Mouse (Mus musculus) telencephalon, adult 2 months (tissue): ENCODE measurements around the gene Cdc34.
A peak's percentile ranks its signal among the peaks of the same experiment; 100 is the strongest.

Source experiments
- DNase-seq: peaks from one replicate; pipeline ENCODE4 v3.0.0-alpha.2; 2011; ENCODE audit warnings: low read depth, low spot score

The Cdc34 gene

DNA sequence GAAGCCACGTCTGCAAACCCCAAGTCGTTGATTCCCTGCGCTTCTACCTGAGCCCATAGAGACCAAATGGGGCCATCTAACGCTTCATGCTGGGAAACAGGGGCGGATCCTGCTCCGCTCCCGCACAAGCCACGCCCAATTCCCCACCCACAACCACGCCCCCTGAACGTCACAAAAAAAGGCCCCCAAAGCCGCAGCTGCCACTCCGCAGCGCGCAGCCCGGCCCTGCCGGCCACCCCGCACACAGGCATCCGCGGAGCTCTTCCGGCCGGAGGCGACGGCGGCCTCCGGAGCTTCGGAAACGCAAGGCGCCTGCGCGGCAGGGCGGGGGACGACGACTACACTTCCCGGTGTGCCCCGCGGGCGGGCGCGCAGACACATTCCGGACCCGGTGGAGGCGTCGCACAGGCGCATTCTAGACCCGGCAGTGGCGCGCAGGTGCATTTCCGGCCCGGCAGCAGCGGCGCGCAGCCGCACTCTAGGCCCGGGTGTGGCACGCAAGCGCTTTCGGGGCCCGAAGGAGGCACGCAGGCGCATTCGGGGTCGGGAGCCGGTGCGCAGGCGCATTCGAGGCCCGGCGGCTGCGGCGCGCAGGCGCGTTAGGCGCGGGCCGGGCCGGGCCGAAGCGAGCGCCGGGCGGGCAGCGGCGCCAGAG, at the start of gene Cdc34:
Gene Cdc34, plus strand, starts transcription at position 605 of the 655 bp plus-strand sequence.
- peak; percentile 98 for DNase-seq

DNA sequence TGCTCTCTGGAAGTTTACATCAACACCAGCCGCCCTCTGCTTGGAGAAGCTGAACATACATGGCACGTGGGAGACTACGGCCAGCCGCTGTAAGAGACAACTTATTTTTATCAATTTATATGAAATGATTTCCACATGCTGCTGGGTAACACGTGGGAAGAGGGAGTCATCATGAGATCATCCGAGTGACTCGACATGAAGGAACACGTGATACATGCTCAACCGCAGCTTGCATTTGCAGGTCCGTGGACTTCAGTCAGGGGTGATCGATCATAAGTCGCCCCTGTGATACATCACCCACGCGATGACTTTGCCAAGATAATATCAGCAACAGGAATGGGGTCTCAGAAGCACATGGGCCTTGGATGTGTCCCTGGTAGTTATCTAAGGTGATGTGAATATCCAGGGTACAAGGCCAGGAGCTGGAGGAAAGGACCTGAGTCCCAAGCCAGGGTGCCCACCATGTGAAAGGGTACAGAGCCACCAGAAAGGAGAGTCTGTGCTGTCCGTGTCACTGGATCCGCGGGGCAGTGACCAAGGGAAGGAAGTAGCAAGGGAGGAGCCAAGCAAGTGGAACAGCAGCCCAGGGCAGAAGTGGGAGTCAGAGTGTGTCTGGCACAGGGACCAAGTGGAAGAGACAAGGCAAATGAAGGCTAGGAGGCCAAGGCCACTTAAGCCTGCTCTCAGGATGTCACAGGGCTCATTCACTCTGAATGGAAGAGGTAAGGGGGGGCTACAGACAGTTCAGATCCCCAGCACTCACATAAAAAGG, 48.8 kb upstream of the Cdc34 start:
- DNase-seq = peak; percentile 51

DNA sequence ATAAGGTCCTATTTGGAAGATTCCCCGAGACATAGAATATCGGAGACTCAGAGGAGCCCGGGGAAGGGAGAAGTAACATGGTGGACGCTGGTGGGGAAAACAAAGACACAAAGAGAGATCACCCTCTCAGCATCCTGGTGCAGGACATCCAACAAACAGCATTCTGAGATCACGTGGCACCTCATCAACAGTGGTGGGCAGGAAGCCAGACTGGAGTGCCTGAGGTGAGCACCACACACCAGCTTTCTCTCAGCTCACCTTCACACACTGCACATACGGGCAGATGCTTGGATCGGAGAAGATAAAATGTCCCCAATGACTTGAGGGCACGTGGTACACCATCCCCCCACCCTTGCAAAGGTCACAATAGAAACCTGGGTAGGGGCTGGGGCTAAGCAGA, 45.7 kb upstream of the Cdc34 start:
- no peak for DNase-seq

DNA sequence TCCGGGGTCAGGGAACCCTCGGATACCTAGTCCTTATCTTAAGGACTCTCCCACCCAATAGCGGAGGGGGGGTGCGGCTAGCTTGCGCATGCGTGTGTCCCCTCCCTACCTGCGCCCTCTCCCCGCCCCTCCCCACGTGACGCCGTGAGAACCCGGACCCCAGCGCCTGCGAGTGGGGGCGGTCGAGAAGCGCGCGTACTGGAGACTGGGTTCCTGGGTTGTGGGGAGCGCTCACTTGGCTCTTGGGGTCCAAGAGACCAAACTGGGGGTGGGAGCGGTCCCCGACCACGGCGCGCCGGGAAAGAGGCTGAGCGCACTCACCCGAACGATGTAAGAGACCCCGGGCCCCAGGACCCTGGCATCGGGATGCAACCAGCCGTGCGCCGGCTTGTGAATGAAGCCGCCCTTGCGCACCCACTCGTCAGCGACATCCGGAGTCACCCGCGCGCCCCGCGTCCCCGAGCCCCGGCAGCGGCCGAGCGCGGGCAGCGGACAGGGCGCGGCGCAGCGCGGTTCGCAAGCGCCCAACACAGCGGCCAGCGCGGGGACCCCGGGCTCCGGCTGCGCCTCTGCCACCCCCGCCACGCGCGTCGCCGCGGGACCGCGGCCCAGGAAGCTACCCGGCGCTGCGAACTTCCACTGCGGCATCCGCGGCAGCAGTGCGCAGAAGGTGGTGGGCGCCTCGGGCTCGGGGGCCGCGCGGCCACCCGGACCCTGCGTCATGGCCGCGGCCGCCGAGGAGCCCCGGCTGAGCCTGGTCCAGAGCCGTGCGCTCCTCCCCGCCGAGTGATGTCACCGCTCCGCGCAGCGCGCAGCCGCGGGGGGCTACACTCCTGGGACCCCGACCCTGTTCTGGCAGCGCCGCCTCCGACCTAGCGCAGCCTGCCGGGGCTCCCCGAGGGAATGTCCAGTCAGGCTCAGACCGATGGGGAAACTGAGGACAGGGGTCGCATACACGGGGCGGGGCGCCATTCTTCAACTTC, 44.6 kb upstream of the Cdc34 start, which contains the start of gene Shc2:
Gene Shc2, minus strand, starts transcription at position 791 of the 983 bp plus-strand sequence.
- DNase-seq = peak; percentile 74

DNA sequence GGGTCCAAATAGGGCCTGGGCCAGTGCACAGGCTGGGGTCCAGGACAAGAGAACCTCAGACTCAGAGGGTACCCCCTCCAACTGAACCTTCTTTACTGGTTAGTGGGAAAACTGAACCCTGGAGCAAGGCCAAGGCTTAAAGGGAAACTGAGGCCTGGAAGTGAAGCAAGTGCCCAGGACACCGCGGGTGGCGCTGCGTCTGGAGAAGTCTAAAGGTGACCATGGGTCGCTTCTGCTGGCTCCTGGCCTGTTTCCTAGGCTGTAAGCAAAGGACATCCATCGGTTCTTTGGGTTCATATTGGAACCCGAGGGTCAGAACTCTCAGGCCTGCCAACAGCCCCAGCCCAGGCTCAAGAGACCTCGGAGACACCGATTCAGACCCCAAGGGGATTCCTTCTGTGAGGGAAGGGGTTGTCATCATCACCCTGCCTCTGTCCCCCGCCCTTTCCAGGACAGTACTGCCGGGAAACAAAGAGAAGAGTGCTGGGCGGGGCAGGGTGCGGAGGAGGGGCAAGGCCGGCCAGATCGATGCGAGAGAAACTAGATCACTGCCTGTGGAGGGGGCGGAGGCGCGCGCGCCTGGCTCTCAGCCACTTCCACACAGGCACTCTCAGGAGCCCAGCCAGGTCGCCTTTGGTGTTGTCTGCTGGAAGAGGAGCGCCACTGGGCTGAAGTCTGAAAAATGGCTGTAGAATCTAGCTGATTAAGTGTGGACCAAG, 43.4 kb upstream of the Cdc34 start:
- DNase-seq = no peak

DNA sequence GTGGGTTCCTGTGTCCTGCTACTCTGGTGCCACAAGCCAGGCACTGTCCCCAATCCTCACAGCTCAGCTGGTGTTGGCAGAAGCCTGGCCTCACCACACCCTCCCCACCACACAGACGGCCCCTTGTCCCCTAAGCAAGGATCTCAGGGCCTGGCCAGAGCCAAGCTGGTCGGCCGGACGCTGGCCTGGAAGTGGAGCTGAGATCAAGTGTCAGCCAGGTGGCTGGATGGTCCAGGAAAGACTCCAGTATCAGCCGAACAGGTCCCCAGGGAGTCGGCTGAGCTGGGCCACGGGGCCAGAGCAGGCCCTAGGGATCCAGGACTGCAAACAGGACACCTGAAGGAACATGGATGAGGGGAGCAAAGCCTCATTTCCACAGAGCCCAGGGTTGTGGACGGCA, 36.3 kb upstream of the Cdc34 start, which contains the start of gene Odf3l2:
Gene Odf3l2, minus strand, starts transcription at position 28 of the 400 bp plus-strand sequence.
- no peak for DNase-seq

DNA sequence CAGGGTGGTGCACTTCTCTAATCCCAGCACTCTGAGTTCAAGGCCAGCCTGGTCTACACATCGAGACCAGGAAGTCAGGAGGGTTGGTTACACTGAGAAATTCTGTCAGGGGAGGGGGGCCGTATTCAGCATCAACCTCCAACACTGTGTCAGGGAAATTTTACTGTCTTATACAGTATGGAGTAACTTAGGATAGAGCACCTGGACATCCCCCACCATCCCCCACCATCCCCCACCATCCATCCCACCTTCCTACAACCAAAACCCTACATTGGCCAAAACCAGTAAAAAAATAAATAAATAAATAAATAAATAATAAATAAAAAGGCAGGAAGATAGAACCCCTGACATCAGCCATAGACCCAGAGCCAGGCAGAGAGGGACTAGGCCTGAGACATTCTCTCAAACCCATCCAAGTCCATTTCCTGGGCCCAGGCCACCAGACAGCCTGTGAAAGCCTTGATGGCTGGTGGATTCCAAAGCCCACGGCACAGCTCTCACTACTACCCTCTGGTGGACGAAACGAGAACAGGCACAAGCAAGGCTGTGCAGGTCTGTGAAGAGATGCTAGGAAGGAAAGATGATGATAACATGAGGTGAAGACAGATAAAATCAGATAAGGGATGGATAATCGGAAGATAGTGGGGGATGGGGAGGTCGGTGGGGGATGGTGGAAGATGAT, 32.8 kb upstream of the Cdc34 start:
- DNase-seq = no peak

DNA sequence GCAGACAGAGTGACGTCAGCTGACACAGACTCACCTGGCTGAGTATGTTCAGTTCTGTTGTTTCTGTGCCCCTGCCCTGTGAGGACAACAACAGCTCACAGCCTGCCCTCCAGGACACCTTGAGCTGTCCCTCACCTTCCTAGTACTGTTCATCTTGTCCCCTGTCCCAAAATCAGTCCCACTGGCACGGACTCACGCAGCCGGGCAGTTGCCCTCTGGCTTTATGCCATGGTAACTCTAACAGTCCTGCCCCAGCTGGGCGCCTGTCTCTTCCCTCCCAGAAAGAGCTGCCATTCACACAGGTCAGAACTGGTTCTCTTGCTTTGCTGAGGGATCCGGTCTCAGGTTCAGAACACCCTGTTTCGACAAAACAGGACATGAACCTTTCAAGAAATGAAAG, 29.2 kb upstream of the Cdc34 start:
- DNase-seq = no peak

DNA sequence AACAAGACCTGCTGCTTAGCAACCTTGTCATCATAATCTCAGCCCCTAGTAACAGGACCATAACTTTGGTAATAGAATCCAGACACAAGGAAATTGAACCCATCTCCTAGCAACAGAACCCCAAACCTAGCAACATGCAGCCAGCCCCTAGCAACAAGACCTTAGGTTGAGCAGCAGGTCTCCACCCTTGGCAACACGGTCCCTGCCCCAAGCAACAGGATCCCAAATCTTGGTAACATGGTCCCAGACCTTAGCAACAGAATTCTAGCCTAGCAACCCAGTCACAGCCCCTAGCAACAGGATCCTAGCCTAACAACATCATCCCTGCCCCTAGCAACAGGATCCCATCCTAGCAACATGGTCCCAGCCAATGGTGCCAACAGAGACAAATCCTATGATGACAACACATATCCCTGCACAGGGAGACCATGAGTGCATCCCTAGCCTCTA, 27.0 kb upstream of the Cdc34 start:
- DNase-seq = peak; percentile 69

DNA sequence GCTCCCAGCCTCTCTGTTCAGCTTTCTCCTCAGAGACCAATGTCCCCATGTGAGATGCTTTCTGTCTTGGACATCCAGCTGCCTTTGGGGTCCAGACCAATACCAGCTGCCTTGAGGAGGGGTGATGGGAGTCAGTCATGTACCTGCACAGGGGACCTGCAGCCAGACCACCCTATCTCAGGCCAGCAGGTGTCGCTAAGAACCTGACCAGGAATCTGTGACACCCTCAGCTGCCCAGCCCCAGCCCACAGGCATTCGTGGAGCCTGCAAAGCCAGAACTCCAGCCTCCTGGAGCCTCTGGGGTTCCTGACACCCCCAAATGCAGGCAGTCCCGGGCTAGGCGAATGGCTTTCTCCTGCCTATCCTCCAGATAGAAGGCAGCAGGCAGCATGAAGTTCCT, 23.2 kb upstream of the Cdc34 start:
- DNase-seq = no peak

DNA sequence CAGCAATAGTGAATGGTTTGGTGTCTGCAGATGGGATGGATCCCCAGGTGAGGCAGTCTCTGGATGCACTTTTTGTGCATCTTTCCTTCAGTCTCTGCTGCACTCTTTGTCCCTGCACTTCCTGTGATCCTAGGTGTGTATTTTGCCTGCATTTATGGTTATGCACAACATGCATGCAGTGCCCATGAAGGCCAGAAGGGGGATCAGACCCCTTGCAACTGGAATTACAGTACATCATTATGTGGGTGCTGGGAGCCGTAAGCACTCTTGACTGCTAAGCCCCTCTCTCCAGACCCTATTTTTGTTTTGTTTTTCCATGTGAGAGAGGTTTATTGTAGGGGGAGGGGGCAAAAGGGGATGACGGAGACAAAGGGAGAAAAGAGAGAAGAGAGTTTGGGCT, 21.7 kb upstream of the Cdc34 start:
- DNase-seq = no peak

DNA sequence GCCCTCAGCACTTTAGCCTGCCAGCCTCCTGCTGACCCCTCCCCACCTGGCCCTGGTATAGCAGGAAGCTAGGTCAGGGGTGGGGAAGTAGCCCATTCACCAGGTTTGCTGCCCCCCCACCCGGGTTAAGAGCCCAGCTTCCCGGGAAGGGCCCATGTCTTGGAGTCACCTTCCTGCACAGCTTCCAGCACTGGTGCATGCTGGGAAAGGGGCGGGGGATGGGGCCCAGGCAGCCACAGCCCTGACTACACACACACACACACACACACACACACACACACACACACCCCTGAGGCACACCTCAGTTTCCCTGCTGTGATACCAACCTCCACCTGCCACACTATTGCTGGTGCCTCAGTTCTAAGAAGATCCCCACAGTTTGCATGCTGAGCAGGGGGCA, 20.1 kb upstream of the Cdc34 start:
- DNase-seq = no peak

DNA sequence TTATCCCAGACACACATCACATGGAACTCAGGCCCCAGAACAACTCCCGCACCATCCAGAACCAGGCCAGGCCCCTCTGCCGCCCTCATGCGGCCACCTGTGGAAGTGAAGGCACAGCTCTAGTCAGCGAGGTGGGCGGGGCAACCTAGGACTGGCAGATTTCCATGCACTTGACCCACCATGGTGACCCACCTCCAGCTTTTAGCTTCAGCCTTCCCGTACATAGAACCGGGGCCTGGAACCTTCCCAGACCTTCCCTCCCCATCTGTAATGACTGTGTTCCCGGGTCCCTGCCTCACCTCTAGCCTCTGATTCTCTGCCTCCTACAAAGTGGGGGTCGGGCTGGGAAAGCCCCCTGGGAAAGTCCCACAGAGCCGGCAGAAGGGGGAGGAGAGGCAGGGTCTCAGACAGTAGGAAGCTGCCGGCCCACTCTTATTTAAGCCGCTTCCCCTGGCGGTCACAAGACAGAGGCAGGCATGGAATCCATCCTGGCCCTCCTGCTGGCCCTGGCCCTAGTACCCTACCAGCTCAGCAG, 17.8 kb upstream of the Cdc34 start, which contains the start of gene Madcam1:
Gene Madcam1, plus strand, starts transcription at position 429 of the 535 bp plus-strand sequence.
- no peak for DNase-seq

DNA sequence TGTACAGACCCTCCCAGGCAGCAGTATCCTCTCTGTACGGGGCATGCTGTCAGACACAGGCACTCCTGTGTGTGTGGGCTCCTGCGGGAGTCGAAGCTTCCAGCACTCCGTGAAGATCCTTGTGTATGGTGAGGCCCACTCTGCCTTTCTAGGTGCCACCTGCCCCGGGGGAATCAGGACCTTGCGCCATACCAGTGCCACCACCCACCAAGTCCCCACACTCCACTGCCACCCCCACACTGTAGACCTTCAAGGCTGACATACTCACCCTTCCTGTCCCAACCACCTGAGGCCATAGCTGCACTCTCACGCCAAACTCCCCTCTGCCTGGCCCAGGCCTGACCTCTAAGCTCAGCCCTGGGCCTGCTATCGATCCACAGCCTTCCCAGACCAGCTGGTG, 16.9 kb upstream of the Cdc34 start:
- DNase-seq = no peak

DNA sequence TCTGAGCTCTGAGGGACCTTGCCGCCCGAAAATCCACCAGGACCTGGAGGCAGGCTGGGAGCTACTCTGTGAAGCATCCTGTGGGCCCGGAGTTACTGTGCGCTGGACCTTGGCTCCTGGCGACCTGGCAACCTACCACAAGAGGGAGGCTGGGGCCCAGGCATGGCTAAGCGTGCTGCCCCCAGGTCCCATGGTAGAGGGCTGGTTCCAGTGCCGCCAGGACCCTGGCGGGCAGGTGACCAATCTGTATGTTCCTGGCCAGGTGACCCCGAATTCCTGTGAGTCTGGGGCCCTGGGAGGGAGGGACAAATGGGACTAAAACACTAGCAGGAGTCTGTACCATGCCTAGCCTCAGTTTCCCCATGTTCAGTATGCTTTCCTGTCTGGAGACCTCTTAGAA, 15.5 kb upstream of the Cdc34 start:
- no peak for DNase-seq

DNA sequence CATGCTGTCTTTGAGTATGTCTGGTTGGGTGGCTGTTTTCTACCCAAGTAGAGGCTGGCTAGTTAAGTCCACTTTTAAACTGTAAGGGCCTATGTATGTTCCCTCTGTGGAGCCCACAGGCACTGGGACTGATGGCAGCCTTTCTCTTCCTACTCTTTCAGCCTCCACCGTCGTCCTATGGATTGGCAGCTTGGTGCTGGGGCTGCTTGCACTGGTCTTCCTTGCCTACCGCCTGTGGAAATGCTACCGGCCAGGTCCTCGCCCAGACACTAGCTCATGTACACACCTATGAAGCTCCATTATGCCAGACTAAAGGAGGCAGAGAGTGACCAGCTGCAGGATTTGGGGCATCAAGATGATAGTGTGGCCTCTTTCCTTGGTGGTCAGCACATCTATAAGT, 13.9 kb upstream of the Cdc34 start:
- DNase-seq = no peak

DNA sequence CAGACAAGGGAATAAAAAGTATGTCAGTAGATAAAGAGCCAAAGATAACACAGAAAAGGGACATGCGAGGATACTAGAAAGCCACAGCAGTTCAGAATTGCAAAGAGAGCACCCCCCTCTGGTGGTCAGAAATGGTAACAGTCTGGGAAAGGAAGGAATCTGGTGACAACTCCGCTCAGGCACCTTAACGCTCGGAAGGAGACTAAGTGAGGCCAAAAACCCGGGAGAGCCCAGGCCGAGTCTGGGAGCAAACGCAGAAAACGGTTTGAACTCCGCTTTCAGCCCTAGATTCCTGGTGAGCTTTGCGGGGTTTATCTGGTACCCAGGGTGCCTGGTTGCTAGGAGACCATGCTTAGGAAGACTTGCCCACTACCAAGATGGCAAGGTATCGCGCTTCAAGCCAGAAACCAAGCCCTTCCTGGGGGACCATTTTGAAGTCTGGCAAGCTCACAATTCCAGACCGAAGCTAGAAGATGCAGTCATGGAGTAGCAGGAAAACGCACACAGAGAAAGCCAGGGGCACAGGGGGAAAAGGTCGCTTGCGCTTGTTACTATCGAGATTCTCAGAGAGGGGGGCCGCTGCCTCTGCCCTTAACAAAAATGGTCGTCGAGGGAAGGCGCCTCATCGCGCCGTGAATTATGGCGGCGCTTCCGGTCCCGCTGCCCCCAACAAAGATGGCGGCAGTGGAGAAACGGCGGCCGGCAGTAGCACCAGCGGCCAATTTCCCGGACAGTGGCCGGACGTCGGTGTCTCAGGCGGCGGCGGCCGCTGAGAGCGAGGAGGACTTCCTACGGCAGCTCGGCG, 13.0 kb upstream of the Cdc34 start, which contains the start of gene Tpgs1:
Gene Tpgs1, plus strand, starts transcription at position 599 of the 805 bp plus-strand sequence.
- DNase-seq = peak; percentile 95

DNA sequence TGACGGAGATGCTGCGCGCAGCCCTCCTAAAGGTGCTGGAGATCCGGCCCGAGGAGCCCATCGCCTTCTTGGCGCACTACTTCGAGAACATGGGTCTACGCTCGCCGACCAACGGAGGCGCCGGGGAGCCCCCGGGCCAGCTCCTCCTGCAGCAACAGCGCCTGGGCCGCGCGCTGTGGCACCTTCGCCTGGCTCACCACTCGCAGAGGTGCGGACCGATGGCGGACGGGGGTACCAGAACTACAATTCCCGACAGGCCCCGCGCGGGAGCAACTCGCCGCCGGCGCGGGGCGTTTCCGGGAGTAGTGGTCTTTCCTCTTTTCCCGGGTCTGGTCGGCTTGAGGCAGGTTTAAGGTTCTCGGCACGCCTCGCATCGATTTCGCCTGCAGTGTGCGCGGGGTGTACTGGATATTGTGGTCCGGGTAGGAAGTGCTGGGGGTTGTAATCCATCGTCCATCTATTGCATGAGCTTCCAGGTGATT, 12.4 kb upstream of the Cdc34 start:
- DNase-seq = peak; percentile 64
